Mouse (Mus musculus): ENCODE measurements around the gene Tmprss6. TPM values are rescaled to one million over a fixed set of nuclear protein-coding genes. Genes with fewer than 3 reads are reported as not detected.

Gene Tmprss6
- total RNA-seq, 2 experiments from 2014 or later = 0.87 TPM; not detected in 1

GRCm38 (mm10) chr15:78504013-78504412 lies 35.6 kb upstream of the Tmprss6 start:
- Histone ChIP-seq H3K27ac (no peak overlapping the region), H3K4me3 (no peak overlapping the region)
- intact Hi-C loops (cut with DNase I) = no loop called here
- DNase-seq (ENCODE audit: extremely low spot score in 1 of 2, low spot score in 2 of 2) = no peak
- TF ChIP-seq CTCF (IDR thresholded peaks at IDR 0.05) = no peak

- no peak for TF ChIP-seq CTCF (IDR thresholded peaks at IDR 0.05)
- DNase-seq (ENCODE audit: extremely low spot score in 1 of 2, low spot score in 2 of 2) = no peak
- intact Hi-C loops (cut with DNase I) = no loop called here
- H3K27ac ChIP-seq = no peak overlapping the region
- H3K4me3 ChIP-seq = no peak overlapping the region
Measured at GRCm38 (mm10) chr15:78502437-78503132, 34.2 kb upstream of the Tmprss6 start.

- Histone ChIP-seq H3K27ac (no peak within 1 kb of the TSS), H3K4me3 (no peak within 1 kb of the TSS)
- no peak for TF ChIP-seq CTCF (IDR thresholded peaks at IDR 0.05)
- no peak for DNase-seq (ENCODE audit: extremely low spot score in 1 of 2, low spot score in 2 of 2)
- intact Hi-C loops (cut with DNase I) = no loop called here
Measured at GRCm38 (mm10) chr15:78494968-78495406, 26.6 kb upstream of the Tmprss6 start, which contains the start of gene Il2rb. TSS of gene Il2rb (minus strand) at chr15:78495271.

- TF ChIP-seq CTCF (IDR thresholded peaks at IDR 0.05) = no peak
- Histone ChIP-seq H3K27ac (no peak overlapping the region), H3K4me3 (no peak overlapping the region)
- DNase-seq (ENCODE audit: extremely low spot score in 1 of 2, low spot score in 2 of 2) = no peak
- intact Hi-C loops (cut with DNase I) = no loop called here
Measured at GRCm38 (mm10) chr15:78493401-78494010, 25.1 kb upstream of the Tmprss6 start.

- intact Hi-C loops (cut with DNase I) = no loop called here
- H3K4me3 ChIP-seq = no peak overlapping the region
- no peak for TF ChIP-seq CTCF (IDR thresholded peaks at IDR 0.05)
- no peak overlapping the region for H3K27ac ChIP-seq
- no peak for DNase-seq (ENCODE audit: extremely low spot score in 1 of 2, low spot score in 2 of 2)
Measured at GRCm38 (mm10) chr15:78491301-78491700, 22.9 kb upstream of the Tmprss6 start.

GRCm38 (mm10) chr15:78489906-78490305 lies 21.5 kb upstream of the Tmprss6 start:
- TF ChIP-seq CTCF (IDR thresholded peaks at IDR 0.05) = no peak
- Histone ChIP-seq H3K4me3 (no peak overlapping the region), H3K27ac (no peak overlapping the region)
- intact Hi-C loops (cut with DNase I) = no loop called here
- DNase-seq (ENCODE audit: extremely low spot score in 1 of 2, low spot score in 2 of 2) = no peak

GRCm38 (mm10) chr15:78489248-78489647 lies 20.8 kb upstream of the Tmprss6 start:
- TF ChIP-seq CTCF (IDR thresholded peaks at IDR 0.05) = no peak

GRCm38 (mm10) chr15:78487066-78487465 lies 18.6 kb upstream of the Tmprss6 start:
- no peak for TF ChIP-seq CTCF (IDR thresholded peaks at IDR 0.05)
- no peak for DNase-seq (ENCODE audit: extremely low spot score in 1 of 2, low spot score in 2 of 2)
- no peak overlapping the region for H3K27ac ChIP-seq
- H3K4me3 ChIP-seq = no peak overlapping the region
- intact Hi-C loops (cut with DNase I) = no loop called here

More at GRCm38 (mm10) chr15:78489248-78489647, 20.8 kb upstream of the Tmprss6 start:
- Histone ChIP-seq H3K27ac (no peak overlapping the region), H3K4me3 (no peak overlapping the region)
- no peak for DNase-seq (ENCODE audit: extremely low spot score in 1 of 2, low spot score in 2 of 2)
- intact Hi-C loops (cut with DNase I) = no loop called here

- intact Hi-C loops (cut with DNase I) = no loop called here
- Histone ChIP-seq H3K27ac (no peak overlapping the region), H3K4me3 (no peak overlapping the region)
- DNase-seq (ENCODE audit: extremely low spot score in 1 of 2, low spot score in 2 of 2) = no peak
- TF ChIP-seq CTCF (IDR thresholded peaks at IDR 0.05) = no peak
Measured at GRCm38 (mm10) chr15:78486564-78486963, 18.1 kb upstream of the Tmprss6 start.

GRCm38 (mm10) chr15:78483311-78483710 lies 14.9 kb upstream of the Tmprss6 start:
- no peak for DNase-seq (ENCODE audit: extremely low spot score in 1 of 2, low spot score in 2 of 2)
- intact Hi-C loops (cut with DNase I) = no loop called here
- Histone ChIP-seq H3K27ac (no peak overlapping the region), H3K4me3 (no peak overlapping the region)
- no peak for TF ChIP-seq CTCF (IDR thresholded peaks at IDR 0.05)

- no peak for DNase-seq (ENCODE audit: extremely low spot score in 1 of 2, low spot score in 2 of 2)
- intact Hi-C loops (cut with DNase I) = no loop called here
- Histone ChIP-seq H3K27ac (no peak overlapping the region), H3K4me3 (no peak overlapping the region)
- no peak for TF ChIP-seq CTCF (IDR thresholded peaks at IDR 0.05)
Measured at GRCm38 (mm10) chr15:78482518-78482917, 14.1 kb upstream of the Tmprss6 start.

- intact Hi-C loops (cut with DNase I) = no loop called here
- H3K4me3 ChIP-seq = no peak overlapping the region
- no peak overlapping the region for H3K27ac ChIP-seq
- no peak for DNase-seq (ENCODE audit: extremely low spot score in 1 of 2, low spot score in 2 of 2)
- TF ChIP-seq CTCF (IDR thresholded peaks at IDR 0.05) = no peak
Measured at GRCm38 (mm10) chr15:78481448-78482000, 13.1 kb upstream of the Tmprss6 start.

Measured in left cerebral cortex, adult 2 months (tissue).